Mouse (Mus musculus): ENCODE measurements around the gene Cracr2b.

GRCm38 (mm10) chr7:141475805-141476158, 14.9 kb downstream of the Cracr2b start:
- TF ChIP-seq POLR2A (IDR thresholded peaks at IDR 0.05; ENCODE audit: low read depth, low read length) = no peak
- TF ChIP-seq CTCF (IDR thresholded peaks at IDR 0.05; ENCODE audit: extremely low read depth, insufficient read length, insufficient replicate concordance, low read depth, low read length) = no peak

All from small intestine, adult 2 months (tissue).